ENCODE assay signal across 15 mouse cellular contexts in genomic region chr10:67087447-67088226, GRCm38 (mm10).
"Had no signal": no experiment of that assay in that cellular context is flagged by ENCODE, and none has a peak within 500 bp of the region (broad histone marks: within the 10 kb centered on the region; RNA-seq: fewer than 3 reads in every experiment).

No protein-coding gene starts in this region.

- H3K9ac ChIP-seq: hindbrain, embryonic 15.5 days; limb, embryonic 13.5 days; liver, embryonic 14.5 days; lung, embryonic 15.5 days; neural tube, embryonic 15.5 days had no signal

- H3K9me3 ChIP-seq: hindbrain, embryonic 15.5 days; limb, embryonic 13.5 days; lung, embryonic 15.5 days; midbrain, embryonic 10.5 days; neural tube, embryonic 15.5 days had no signal

- H3K4me3 ChIP-seq: hindbrain, embryonic 15.5 days; layer of hippocampus, adult 2 months; limb, embryonic 13.5 days; lung, embryonic 15.5 days; midbrain, embryonic 10.5 days; myocyte; neural tube, embryonic 15.5 days had no signal

- H3K4me1 ChIP-seq: hindbrain, embryonic 15.5 days; lung, embryonic 15.5 days had no signal

- DNase-seq: kidney, adult 8-10 months; left cerebral cortex, postnatal 4 days; lung, postnatal 4 days; midbrain, embryonic 14.5 days; spleen, adult 18-20 months; thymus, adult 18-20 months; thymus, postnatal 14 days had no signal

- H3K27me3 ChIP-seq: hindbrain, embryonic 15.5 days; lung, embryonic 15.5 days; neural tube, embryonic 15.5 days had no signal

- H3K4me2 ChIP-seq: hindbrain, embryonic 15.5 days; limb, embryonic 13.5 days; lung, embryonic 15.5 days; neural tube, embryonic 15.5 days had no signal

- H3K36me3 ChIP-seq: hindbrain, embryonic 15.5 days; limb, embryonic 13.5 days; lung, embryonic 15.5 days; neural tube, embryonic 15.5 days had no signal

- H3K27ac ChIP-seq: hindbrain, embryonic 15.5 days; layer of hippocampus, adult 2 months; limb, embryonic 13.5 days; liver, embryonic 14.5 days; lung, embryonic 15.5 days; midbrain, embryonic 10.5 days; neural tube, embryonic 15.5 days had no signal
